Comparison of ENCODE assay signal across 8 mouse cellular contexts in genomic region chr6:118646265-118647061, GRCm38 (mm10).
DNase-seq lines count a peak whose midpoint lies in the region; ATAC-seq lines count a peak whose summit lies in the region.

No protein-coding gene starts in this region.

- no peaks in the 10 kb centered on the region for H3K36me3 ChIP-seq in forebrain, embryonic 10.5 days (replicated peaks)

- DNase-seq in NIH3T3 (ENCODE audit: low read depth), result peak; percentile 95
- peak; percentile 21 for DNase-seq in c-Kit-negative CD71-positive TER-119-positive erythroid progenitor cells, embryonic 14.5 days (ENCODE audit: low read depth, low spot score)
- peak; percentile 63 for DNase-seq in forebrain, embryonic 10.5 days (ENCODE audit: extremely low spot score, low spot score)
- peak; percentile 85 for DNase-seq in heart, postnatal 4 days
- peak; percentile 37 for DNase-seq in left cerebral cortex, adult 11 months (ENCODE audit: low spot score)
- DNase-seq in skeletal muscle tissue, adult 2 months (ENCODE audit: low read depth, low spot score), result peak; percentile 51

- ATAC-seq in megakaryocyte-erythroid progenitor cell, adult 5-6 weeks (replicated peaks; ENCODE audit: low FRiP score, low TSS enrichment, poor library complexity, severe bottlenecking), result peak; percentile 87
- ATAC-seq in activated CD4-positive, CD25-positive, alpha-beta regulatory T cell, adult 4 months, result no peak

- no peak overlapping the region for H3K27ac ChIP-seq in forebrain, embryonic 10.5 days

- 56% methylated on average over 14 of the region's 14 CpGs for WGBS in forebrain, embryonic 10.5 days

- H3K4me1 ChIP-seq in forebrain, embryonic 10.5 days, result 0 out of 2 replicates have a peak, but pooled peaks cover 2% of the 10 kb centered on the region

- no peak overlapping the region for H3K4me3 ChIP-seq in forebrain, embryonic 10.5 days

- H3K27me3 ChIP-seq in forebrain, embryonic 10.5 days (ENCODE audit: poor library complexity, severe bottlenecking), result no peaks in the 10 kb centered on the region

- no peaks in the 10 kb centered on the region for H3K9me3 ChIP-seq in forebrain, embryonic 10.5 days

Comparison
In these comparisons a context has a peak if more than half of its experiments do, and no peak if none do; other contexts are left out.
1. DNase-seq: peak in every context shown above with its lines; median percentile 95 in NIH3T3; 85 in heart, postnatal 4 days; 63 in forebrain, embryonic 10.5 days; 51 in skeletal muscle tissue, adult 2 months; 37 in left cerebral cortex, adult 11 months; 21 in c-Kit-negative CD71-positive TER-119-positive erythroid progenitor cells, embryonic 14.5 days.